Mouse (Mus musculus): ENCODE data around the gene Morn1. TPM values are rescaled to one million over a fixed set of nuclear protein-coding genes. Genes with fewer than 3 reads are reported as not detected.
A peak's percentile ranks its signal among the peaks of the same experiment; 100 is the strongest.

The Morn1 gene
- polyA plus RNA-seq, 1 experiment from 2014 or later, result 6.2 TPM

DNA sequence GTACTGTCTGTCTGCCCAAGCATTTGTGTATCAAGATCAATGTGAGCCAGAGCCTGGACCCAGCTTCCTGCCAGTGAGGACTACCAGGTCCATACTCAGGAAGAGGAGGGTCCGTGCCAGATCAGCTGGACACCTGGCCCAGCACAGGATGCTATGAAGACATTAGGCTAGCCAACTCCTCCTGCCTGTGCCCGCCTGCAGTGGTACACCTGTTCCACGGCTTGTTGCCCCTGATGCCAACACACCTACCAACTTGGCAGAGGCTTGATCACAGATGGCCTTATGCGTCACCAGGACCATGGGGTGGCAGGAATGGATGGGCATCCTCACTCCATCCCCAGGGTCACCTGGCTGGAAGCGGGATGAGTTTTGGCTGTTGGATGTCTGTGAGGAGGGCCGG lies 66.1 kb downstream of the Morn1 start:
- Histone ChIP-seq H3K27ac (peak overlapping the region; percentile 92; the same call in 1 of the 2 replicates), H3K4me1 (peaks cover 54% of the 10 kb centered on the region), H3K36me3 (peaks cover 45% of the 10 kb centered on the region), H3K4me3 (no peak overlapping the region), H3K9me3 (no peaks in the 10 kb centered on the region), H3K27me3 (no peaks in the 10 kb centered on the region), H3K4me2 (no peak overlapping the region), H3K9ac (no peak overlapping the region)
- no peak for ATAC-seq (ENCODE audit: insufficient number of reproducible peaks, insufficient read depth, low FRiP score, low TSS enrichment, low read depth)
- WGBS, result 95% methylated on average over 6 of the region's 6 CpGs

DNA sequence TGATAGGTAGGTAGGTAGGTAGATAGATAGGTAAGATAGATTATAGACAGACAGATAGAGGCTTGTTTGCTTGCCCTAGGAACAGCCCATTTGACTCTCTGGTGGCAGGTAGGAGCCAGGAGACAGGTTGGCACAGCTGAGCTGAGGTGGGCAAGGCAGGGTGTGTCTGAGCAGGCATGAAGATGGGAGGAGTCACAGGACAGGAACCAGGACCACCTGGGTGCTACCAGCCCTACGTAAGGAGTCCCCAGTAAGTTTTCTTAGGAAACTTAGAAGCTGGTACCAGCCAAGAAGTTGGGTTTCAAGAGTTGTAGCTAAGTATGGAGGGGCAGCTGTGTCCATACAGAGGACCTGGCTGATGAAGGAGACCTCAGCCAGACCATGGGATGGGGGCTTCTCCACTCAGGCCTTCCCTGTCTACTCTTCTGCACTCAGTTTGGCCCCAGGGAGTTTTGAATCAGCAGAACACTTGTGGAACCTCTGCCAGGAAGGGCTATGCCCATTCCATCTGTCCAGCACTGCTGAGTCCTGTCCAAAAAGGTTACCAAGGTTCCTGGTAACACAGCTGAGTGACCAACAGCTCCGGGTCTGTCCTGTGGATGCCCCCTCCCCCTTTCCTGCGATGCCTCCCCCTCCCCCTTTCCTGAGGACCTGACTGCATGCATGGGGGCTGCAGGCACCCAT lies 67.2 kb downstream of the Morn1 start:
- Histone ChIP-seq H3K27me3 (no peaks in the 10 kb centered on the region), H3K4me3 (no peak overlapping the region), H3K4me2 (no peak overlapping the region), H3K9me3 (no peaks in the 10 kb centered on the region), H3K9ac (no peak overlapping the region), H3K4me1 (peaks cover 57% of the 10 kb centered on the region), H3K36me3 (peaks cover 56% of the 10 kb centered on the region), H3K27ac (no peak overlapping the region)
- ATAC-seq (ENCODE audit: insufficient number of reproducible peaks, insufficient read depth, low FRiP score, low TSS enrichment, low read depth), result no peak
- 81% methylated on average over 3 of the region's 3 CpGs for WGBS

DNA sequence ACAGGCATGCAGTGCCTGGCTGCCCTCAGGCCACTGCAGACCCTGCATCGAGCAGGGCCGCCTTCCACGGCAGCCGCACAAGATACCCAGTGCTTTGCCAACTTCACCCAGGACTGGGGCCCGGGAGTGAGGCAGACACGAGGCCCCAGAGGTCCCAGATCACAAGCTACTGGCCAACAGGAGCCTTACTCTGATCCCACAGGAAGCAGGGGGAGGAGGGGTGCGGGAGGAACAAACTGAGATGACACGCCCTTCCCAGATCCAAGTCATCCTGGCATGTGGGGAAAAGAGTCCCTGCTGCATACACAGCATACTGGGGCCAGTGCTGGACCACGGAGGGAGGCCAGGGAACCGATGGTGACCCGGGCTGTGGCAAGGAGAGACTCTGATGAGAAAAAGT lies 68.6 kb downstream of the Morn1 start:
- no peaks in the 10 kb centered on the region for H3K9me3 ChIP-seq
- H3K4me1 ChIP-seq, result peaks cover 48% of the 10 kb centered on the region
- no peak for ATAC-seq (ENCODE audit: insufficient number of reproducible peaks, insufficient read depth, low FRiP score, low TSS enrichment, low read depth)
- H3K36me3 ChIP-seq, result peaks cover 70% of the 10 kb centered on the region
- H3K4me3 ChIP-seq, result no peak overlapping the region
- H3K4me2 ChIP-seq, result no peak overlapping the region
- no peak overlapping the region for H3K9ac ChIP-seq
- peak overlapping the region; percentile 45; the same call in 1 of the 2 replicates for H3K27ac ChIP-seq
- 52% methylated on average over 11 of the region's 11 CpGs for WGBS
- no peaks in the 10 kb centered on the region for H3K27me3 ChIP-seq

DNA sequence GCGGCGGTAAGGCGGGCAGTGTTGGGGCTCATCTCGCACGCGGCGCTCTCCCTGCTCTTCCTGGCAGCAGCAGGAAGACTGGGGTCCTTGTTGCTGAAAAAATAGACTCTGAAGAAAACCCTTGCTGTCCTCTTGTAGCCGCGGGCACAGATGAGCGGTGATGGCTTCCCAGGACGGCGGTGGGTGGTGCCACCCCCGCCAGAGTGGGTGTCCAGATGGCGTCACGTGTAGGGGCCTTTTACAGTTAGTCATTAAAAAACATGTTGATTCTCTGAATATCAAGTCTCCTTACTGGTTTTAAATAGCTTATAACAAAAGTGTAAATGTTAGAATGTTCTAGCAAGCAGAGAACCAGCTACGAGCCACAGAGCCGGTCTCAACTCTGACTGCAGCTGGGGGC lies 70.4 kb downstream of the Morn1 start:
- peak overlapping the region; percentile 16; the same call in 1 of the 2 replicates for H3K27ac ChIP-seq
- no peak overlapping the region for H3K4me2 ChIP-seq
- no peak for ATAC-seq (ENCODE audit: insufficient number of reproducible peaks, insufficient read depth, low FRiP score, low TSS enrichment, low read depth)
- WGBS, result 93% methylated on average over 17 of the region's 17 CpGs
- peaks cover 43% of the 10 kb centered on the region for H3K4me1 ChIP-seq
- H3K4me3 ChIP-seq, result no peak overlapping the region
- H3K9me3 ChIP-seq, result no peaks in the 10 kb centered on the region
- no peaks in the 10 kb centered on the region for H3K27me3 ChIP-seq
- H3K9ac ChIP-seq, result no peak overlapping the region
- peaks cover 76% of the 10 kb centered on the region for H3K36me3 ChIP-seq

DNA sequence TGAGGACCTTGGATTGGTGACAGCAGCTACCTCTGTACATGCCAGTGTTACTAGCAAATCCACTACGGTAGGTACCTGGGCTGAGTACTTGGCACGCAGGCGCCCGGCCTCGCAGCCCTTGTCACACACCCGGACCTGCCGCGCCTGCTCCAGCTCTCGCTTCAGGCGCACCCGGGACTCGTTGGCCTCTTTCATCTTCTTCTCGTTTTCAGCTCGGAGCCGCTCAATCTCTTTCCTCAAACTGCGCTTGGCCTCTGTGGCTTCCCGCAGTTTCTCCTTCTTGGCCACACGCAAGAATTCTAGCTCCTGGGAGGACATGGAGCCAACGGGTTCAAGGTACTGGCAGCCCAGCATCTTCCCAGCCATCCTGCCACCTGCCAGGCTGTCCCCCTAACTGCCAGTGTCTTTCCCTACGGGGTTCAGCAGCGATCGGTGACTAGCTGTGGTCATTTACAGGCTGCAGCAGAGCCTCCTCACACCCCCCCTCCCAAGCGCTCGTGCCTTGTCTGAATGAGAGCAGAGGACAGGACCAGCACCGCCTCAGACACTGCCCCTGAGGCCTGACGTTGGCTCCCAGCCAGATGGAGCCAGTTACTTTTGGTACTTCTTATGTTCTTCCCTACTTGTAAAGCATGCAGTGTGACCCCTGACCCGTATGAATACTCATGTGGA lies 71.6 kb downstream of the Morn1 start:
- Histone ChIP-seq H3K4me2 (no peak overlapping the region), H3K4me3 (no peak overlapping the region), H3K9ac (no peak overlapping the region), H3K4me1 (peaks cover 47% of the 10 kb centered on the region), H3K27ac (peak overlapping the region; percentile 16; the same call in 1 of the 2 replicates), H3K36me3 (peaks cover 63% of the 10 kb centered on the region), H3K9me3 (no peaks in the 10 kb centered on the region), H3K27me3 (no peaks in the 10 kb centered on the region)
- 88% methylated on average over 27 of the region's 27 CpGs for WGBS
- ATAC-seq (ENCODE audit: insufficient number of reproducible peaks, insufficient read depth, low FRiP score, low TSS enrichment, low read depth), result no peak

DNA sequence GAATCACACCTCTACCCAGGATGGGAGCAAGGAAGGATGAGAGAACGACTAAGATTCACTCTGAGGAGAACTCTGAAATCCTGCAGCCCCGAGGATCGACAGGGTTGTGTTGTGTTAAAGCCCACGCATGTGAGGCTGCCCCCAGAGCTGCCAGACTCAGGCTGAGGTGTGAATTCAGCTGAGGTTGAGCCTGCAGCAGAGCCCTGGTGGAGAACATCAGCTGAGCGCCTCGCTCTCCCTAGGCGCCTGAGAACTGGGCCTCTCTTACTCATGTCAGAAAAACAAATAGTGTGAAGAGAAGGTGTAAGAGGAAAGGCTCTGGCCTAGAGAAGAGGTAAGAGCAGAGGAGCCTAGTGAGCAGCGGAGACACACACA lies 72.2 kb downstream of the Morn1 start:
- Histone ChIP-seq H3K4me1 (peaks cover 52% of the 10 kb centered on the region), H3K36me3 (peaks cover 62% of the 10 kb centered on the region), H3K4me3 (no peak overlapping the region), H3K27me3 (no peaks in the 10 kb centered on the region), H3K4me2 (no peak overlapping the region), H3K9ac (no peak overlapping the region), H3K27ac (no peak overlapping the region), H3K9me3 (no peaks in the 10 kb centered on the region)
- no peak for ATAC-seq (ENCODE audit: insufficient number of reproducible peaks, insufficient read depth, low FRiP score, low TSS enrichment, low read depth)
- 90% methylated on average over 8 of the region's 8 CpGs for WGBS

DNA sequence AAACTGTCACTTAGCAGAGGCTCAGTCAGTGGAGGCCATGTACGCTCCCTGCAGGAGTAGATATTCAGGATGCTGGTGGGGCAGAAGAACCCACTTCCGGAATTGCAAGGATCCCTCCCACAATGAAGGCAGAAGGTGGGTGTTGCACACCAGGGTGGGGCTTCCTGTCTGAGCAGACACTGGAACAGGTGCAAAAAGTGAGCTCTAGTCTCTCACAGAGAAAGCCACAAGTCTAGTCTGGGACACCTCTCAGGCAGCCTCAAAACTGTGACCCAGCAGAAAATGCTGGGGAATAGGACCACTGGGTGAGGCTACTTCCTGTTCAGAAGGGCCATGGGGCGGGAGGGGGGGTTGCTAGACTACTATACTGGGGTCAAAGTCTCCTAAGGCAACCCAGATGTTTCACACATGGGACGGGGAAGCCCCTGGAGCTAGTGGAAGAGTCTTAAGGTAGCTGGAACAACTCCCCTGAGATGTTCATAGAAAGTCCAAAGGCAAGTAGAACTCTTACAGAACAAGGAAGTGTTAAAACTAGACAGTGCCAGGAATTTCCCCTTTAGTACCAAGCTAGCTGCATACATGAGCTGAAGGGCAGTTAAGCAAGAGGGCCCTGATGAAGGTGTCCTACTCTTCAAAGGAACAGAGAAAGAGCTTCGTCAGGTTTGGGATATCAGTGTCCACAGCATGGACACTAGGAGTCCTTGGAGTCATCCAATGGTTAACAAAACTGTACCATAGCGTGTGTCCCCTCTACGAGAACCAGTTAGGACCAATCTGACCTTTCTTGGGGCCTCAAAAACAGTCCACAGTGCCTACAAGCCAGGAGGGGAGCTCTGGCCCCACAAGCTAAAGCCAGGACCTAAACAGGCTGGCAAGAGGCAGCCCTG lies 76.3 kb downstream of the Morn1 start:
- 65% methylated on average over 7 of the region's 7 CpGs for WGBS

DNA sequence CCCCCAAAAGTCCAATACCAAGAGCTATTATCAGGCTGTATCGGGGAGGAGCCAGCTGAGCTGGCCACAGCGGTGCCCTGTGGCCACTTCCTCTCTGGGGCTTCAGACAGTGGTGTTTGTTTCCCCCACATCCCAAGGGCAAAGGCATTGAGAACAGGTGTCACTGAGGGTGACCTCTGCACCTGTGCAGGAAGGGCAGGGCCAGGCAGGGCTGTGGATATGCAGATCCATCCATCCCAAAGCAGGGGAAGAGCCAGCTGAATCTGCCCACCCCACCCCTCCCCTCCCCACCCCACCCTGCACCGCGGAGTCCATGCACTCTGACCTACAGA lies 76.9 kb downstream of the Morn1 start:
- Histone ChIP-seq H3K4me3 (no peak overlapping the region), H3K9me3 (no peaks in the 10 kb centered on the region), H3K4me1 (peaks cover 54% of the 10 kb centered on the region), H3K36me3 (peaks cover 23% of the 10 kb centered on the region), H3K4me2 (no peak overlapping the region), H3K9ac (no peak overlapping the region), H3K27ac (no peak overlapping the region), H3K27me3 (no peaks in the 10 kb centered on the region)
- no peak for ATAC-seq (ENCODE audit: insufficient number of reproducible peaks, insufficient read depth, low FRiP score, low TSS enrichment, low read depth)
- WGBS, result 37% methylated on average over 4 of the region's 4 CpGs

More for the DNA sequence above, 76.3 kb downstream of the Morn1 start:
- H3K27ac ChIP-seq, result no peak overlapping the region
- H3K4me2 ChIP-seq, result no peak overlapping the region
- H3K27me3 ChIP-seq, result no peaks in the 10 kb centered on the region
- H3K9ac ChIP-seq, result no peak overlapping the region
- peaks cover 51% of the 10 kb centered on the region for H3K4me1 ChIP-seq
- ATAC-seq (ENCODE audit: insufficient number of reproducible peaks, insufficient read depth, low FRiP score, low TSS enrichment, low read depth), result no peak
- H3K9me3 ChIP-seq, result no peaks in the 10 kb centered on the region
- peaks cover 29% of the 10 kb centered on the region for H3K36me3 ChIP-seq
- no peak overlapping the region for H3K4me3 ChIP-seq

DNA sequence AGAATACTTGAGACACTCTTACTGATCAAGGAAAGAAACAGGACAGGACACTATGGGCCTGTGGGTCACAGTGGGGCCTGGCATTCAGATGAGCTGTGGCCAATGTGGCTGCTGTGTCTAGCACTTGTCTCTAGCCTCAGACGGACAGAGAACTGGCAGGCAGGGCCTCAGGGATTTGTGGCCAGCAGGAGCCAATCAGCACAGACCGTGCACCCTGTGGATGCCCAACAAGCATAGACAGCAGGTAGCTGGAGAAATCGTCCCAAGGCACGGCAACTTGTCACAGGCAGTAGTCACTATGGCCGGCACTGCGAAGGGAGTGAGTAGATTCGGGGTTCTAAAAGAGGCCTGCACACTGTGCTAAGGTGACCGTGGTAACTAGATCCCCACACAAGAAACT lies 77.3 kb downstream of the Morn1 start:
- H3K27ac ChIP-seq, result peak overlapping the region; percentile 13; the same call in 1 of the 2 replicates
- 47% methylated on average over 8 of the region's 8 CpGs for WGBS
- peaks cover 19% of the 10 kb centered on the region for H3K36me3 ChIP-seq
- H3K4me1 ChIP-seq, result peaks cover 54% of the 10 kb centered on the region
- H3K27me3 ChIP-seq, result no peaks in the 10 kb centered on the region
- H3K4me2 ChIP-seq, result no peak overlapping the region
- ATAC-seq (ENCODE audit: insufficient number of reproducible peaks, insufficient read depth, low FRiP score, low TSS enrichment, low read depth), result no peak
- no peak overlapping the region for H3K9ac ChIP-seq
- no peaks in the 10 kb centered on the region for H3K9me3 ChIP-seq
- no peak overlapping the region for H3K4me3 ChIP-seq

DNA sequence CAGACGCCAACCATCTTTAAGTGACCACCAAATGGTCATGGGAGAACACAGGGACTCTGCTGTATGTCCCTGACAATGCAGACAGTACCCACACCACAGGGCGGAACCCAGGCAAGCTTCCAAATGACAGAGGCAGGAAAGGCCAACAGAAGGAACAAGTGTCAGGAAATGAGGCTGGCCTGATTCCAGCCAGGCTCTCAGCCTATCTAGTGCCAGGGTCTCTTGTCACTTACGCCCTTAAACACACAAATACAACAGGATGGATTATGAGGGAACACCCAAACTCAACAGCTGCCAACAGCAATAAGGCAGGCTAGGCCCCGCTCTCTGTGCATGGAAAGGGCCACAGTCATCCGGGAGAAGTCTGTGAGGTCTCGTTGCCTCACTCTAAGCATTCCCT lies 78.2 kb downstream of the Morn1 start:
- ATAC-seq (ENCODE audit: insufficient number of reproducible peaks, insufficient read depth, low FRiP score, low TSS enrichment, low read depth), result no peak
- WGBS, result 86% methylated on average over 6 of the region's 6 CpGs
- Histone ChIP-seq H3K36me3 (peaks cover 10% of the 10 kb centered on the region), H3K4me1 (peaks cover 62% of the 10 kb centered on the region), H3K4me3 (no peak overlapping the region), H3K27ac (peak overlapping the region; percentile 33; the same call in 1 of the 2 replicates), H3K9ac (no peak overlapping the region), H3K4me2 (no peak overlapping the region), H3K9me3 (no peaks in the 10 kb centered on the region), H3K27me3 (no peaks in the 10 kb centered on the region)

DNA sequence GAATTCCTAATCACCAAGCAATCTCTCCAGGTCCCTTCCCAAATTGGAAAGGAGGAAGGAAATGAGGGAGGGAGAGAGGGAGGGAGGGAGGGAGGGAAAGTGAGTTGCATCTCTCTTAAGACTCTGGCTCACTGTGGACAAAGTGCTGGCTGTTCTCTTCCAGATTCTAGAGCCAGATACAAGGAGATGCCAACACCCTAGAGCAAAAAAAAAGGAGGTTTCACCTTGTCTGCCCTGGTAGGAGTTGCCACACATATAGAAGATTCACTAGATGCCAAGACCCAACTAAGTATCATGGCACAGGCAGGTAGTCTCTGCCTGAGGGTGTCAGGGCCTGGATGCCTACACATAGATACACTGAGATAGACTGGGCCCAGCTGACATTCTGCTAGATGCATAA lies 79.5 kb downstream of the Morn1 start:
- Histone ChIP-seq H3K4me3 (no peak overlapping the region), H3K36me3 (no peaks in the 10 kb centered on the region), H3K27me3 (no peaks in the 10 kb centered on the region), H3K9me3 (no peaks in the 10 kb centered on the region), H3K4me1 (peaks cover 66% of the 10 kb centered on the region), H3K9ac (no peak overlapping the region), H3K27ac (no peak overlapping the region), H3K4me2 (no peak overlapping the region)
- ATAC-seq (ENCODE audit: insufficient number of reproducible peaks, insufficient read depth, low FRiP score, low TSS enrichment, low read depth), result no peak
